Mouse (Mus musculus) G1E (cell line): ENCODE data around the gene Naaa. TPM values are rescaled to one million over a fixed set of nuclear protein-coding genes. Genes with fewer than 3 reads are reported as not detected.

Source experiments
- ATAC-seq: 2 replicates; pipeline ENCODE4 v1.8.0; 2016; ENCODE audit warnings: mild to moderate bottlenecking; ENCODE audit not compliant: insufficient number of reproducible peaks, poor library complexity, low FRiP score, severe bottlenecking; ENCODE audit errors: extremely low read depth
- DNase-seq: peaks from one replicate; pipeline ENCODE4 v3.0.0; 2012; ENCODE audit warnings: low spot score
- H3K27me3 ChIP-seq: 2 replicates; pipeline ENCODE4 v1.6.1; 2012; ENCODE audit warnings: mild to moderate bottlenecking, low read length, inconsistent platforms; ENCODE audit not compliant: insufficient read depth
- H3K36me3 ChIP-seq: replicated peaks from 2 replicates; pipeline ENCODE3; 2012; ENCODE audit warnings: mild to moderate bottlenecking, inconsistent platforms
- H3K4me1 ChIP-seq: 2 replicates; pipeline ENCODE4 v1.6.1; 2012; ENCODE audit warnings: low read depth, low read length, inconsistent platforms, mixed read lengths; ENCODE audit not compliant: insufficient read depth
- H3K4me3 ChIP-seq: 2 replicates; pipeline ENCODE4 v1.5.1; 2012; ENCODE audit warnings: low read depth, mild to moderate bottlenecking, inconsistent platforms, low read length, moderate library complexity, mixed read lengths
- H3K9me3 ChIP-seq: replicated peaks from 2 replicates; pipeline ENCODE4 v1.6.1; 2012; ENCODE audit warnings: inconsistent platforms
- CTCF ChIP-seq: IDR thresholded peaks from 2 replicates; pipeline ENCODE4 v1.5.1; 2012; ENCODE audit warnings: low read depth, low read length, inconsistent platforms, mixed read lengths
- GATA1 ChIP-seq: IDR thresholded peaks from 2 replicates; pipeline ENCODE4 v1.6.1; 2012; ENCODE audit warnings: borderline replicate concordance, low read length, inconsistent platforms, mixed read lengths
- GATA2 ChIP-seq: IDR thresholded peaks from 2 replicates; pipeline ENCODE4 v1.6.1; 2012; ENCODE audit warnings: low read depth, low read length, inconsistent platforms, borderline replicate concordance
- POLR2AphosphoS5 ChIP-seq: IDR thresholded peaks from 2 replicates; pipeline ENCODE4 v1.6.1; 2012; ENCODE audit warnings: low read depth, low read length, inconsistent platforms; ENCODE audit not compliant: insufficient replicate concordance
- TAL1 ChIP-seq: conservative IDR thresholded peaks from 2 replicates; pipeline ENCODE4 v1.6.1; 2012; ENCODE audit warnings: low read depth, low read length, inconsistent platforms, mixed read lengths
- polyA plus RNA-seq: library from polyadenylated mRNA; stranded (reverse); fragments of >175 nt; gene quantifications from 2 replicates; pipeline ENCODE4 v1.2.3, GENCODE M21; 2012
- total RNA-seq, 2 experiments: library from RNA; stranded (forward) in 1 of 2; stranded (reverse) in 1 of 2; fragments of 200-1000 nt in 1 of 2; fragments of >200 nt in 1 of 2; fragmentation: Nextera tagmentation in 1 of 2; gene quantifications; 2 replicates each; pipeline ENCODE4 v1.2.3; 2014 to 2017

Gene Naaa
- total and polyA plus RNA-seq, 3 experiments = 6.9 to 22.4 (median 15.1) TPM

GRCm38 (mm10) chr5:92263761-92264359 is 14.1 kb downstream of the Naaa start:
- TF ChIP-seq CTCF (no peak), GATA2 (no peak)
- peaks cover 6% of the 10 kb centered on the region for H3K4me1 ChIP-seq
- ATAC-seq = no peak
- H3K36me3 ChIP-seq = peaks cover 76% of the 10 kb centered on the region
- no peaks in the 10 kb centered on the region for H3K9me3 ChIP-seq
- H3K27me3 ChIP-seq = no peaks in the 10 kb centered on the region
- H3K4me3 ChIP-seq = no peak overlapping the region
- no peak for DNase-seq

DNA sequence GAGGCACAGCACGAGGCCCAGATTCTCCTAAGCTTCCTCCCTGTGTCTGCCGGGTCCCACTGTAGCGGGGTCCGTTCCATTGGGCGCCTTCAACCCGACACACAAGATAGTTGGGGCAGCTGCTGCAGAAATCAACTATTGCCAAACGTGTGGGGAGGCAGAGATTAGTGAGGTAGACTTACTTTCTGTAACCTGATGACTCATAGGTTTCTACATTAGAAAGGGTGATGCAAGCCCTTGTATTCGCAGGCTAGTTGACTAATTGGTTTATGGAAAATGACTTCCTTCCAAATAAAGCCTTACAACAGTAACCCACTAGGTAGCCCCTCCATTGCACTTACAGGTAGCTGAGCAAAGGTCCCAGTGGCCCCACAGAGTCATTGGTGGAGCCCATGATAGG is 15.3 kb downstream of the Naaa start:
- Histone ChIP-seq H3K4me1 (peaks cover 6% of the 10 kb centered on the region), H3K27me3 (no peaks in the 10 kb centered on the region), H3K36me3 (peaks cover 78% of the 10 kb centered on the region), H3K9me3 (no peaks in the 10 kb centered on the region), H3K4me3 (no peak overlapping the region)
- TF ChIP-seq GATA1 (no peak), GATA2 (no peak), CTCF (no peak)
- ATAC-seq = no peak
- DNase-seq = no peak

DNA sequence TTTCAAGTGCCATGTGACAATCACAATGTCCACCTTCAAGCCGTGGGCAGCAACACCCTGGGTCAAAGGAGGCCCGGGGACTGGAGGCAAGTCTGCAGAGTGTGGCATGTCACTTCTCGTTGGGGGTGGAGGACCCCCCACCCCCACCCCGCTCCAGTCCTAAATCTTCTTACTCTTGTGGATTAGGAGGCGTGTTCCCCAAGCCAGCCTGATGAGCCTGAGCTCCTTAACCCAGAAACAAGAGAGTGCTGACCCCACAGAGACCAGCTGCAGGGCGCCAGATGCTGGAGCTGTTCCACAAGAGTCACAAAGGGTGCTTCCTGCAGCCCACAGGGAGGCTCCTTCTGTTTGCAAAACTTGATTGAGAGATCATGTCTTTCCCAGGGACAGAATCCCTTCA is 21.8 kb downstream of the Naaa start, which contains the start of gene Ppef2:
Gene Ppef2 (minus strand): TSS at position 61 of the 400 bp plus-strand sequence.
- DNase-seq (no peak), ATAC-seq (no peak)
- no peak within 1 kb of the TSS for H3K4me3 ChIP-seq
- H3K27me3 ChIP-seq = peaks cover 3% of the 10 kb centered on the region
- TF ChIP-seq GATA1 = no peak
- peaks cover 28% of the 10 kb centered on the region for H3K36me3 ChIP-seq
- peaks cover 6% of the 10 kb centered on the region for H3K4me1 ChIP-seq
- no peaks in the 10 kb centered on the region for H3K9me3 ChIP-seq

DNA sequence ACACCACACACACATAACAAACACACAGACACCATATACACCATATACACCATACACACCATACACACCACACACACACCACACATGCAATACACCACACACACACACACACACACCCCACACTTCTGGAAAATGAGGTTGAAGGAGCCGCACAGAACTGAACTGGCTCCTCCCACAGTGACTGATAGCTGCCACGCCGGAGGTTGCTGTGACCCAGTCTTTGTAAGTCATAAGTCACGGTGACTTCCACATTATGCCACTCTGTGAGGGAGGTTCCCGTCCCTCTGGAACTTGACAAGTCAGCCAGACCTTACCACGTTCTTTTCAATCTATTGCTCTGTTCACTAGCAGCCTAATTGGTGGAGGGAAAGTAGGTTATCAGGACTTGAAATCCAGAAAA is 23.5 kb downstream of the Naaa start:
- Histone ChIP-seq H3K9me3 (no peaks in the 10 kb centered on the region), H3K27me3 (peaks cover 11% of the 10 kb centered on the region), H3K4me1 (no peaks in the 10 kb centered on the region; the same call in none of the 2 replicates), H3K36me3 (peaks cover 14% of the 10 kb centered on the region), H3K4me3 (no peak overlapping the region)
- TF ChIP-seq GATA1 (no peak), TAL1 (no peak), CTCF (no peak), GATA2 (no peak), POLR2AphosphoS5 (no peak)
- ATAC-seq (no peak), DNase-seq (no peak)

GRCm38 (mm10) chr5:92252797-92253343 is 25.1 kb downstream of the Naaa start:
- H3K4me1 ChIP-seq = peaks cover 3% of the 10 kb centered on the region; the same call in 1 of the 2 replicates
- DNase-seq = no peak
- peaks cover 21% of the 10 kb centered on the region for H3K27me3 ChIP-seq
- no peaks in the 10 kb centered on the region for H3K9me3 ChIP-seq
- ATAC-seq = no peak
- H3K36me3 ChIP-seq = peaks cover 3% of the 10 kb centered on the region
- H3K4me3 ChIP-seq = no peak overlapping the region
- TF ChIP-seq GATA2 (no peak), TAL1 (no peak), POLR2AphosphoS5 (no peak), CTCF (no peak), GATA1 (no peak)

DNA sequence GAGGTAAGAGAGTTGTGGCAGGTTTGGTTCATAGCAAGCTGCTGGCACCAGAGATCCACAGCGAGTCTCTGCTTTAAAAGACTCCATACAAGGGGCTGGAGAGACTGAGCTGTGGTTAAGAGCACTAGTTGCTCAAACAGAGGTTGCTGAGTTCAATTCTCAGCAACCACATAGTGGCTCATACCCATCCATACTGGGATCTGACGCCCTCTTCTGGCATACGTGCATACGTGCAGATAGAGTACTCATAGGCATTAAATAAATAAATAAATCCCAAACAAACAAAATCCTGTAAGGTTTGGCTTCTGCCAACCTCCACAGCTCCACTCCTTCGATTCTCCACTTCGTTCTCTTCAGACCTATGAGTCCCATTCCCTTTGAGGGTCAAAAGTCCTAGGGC is 25.9 kb downstream of the Naaa start:
- no peaks in the 10 kb centered on the region for H3K9me3 ChIP-seq
- H3K27me3 ChIP-seq = peaks cover 25% of the 10 kb centered on the region
- H3K36me3 ChIP-seq = peaks cover 3% of the 10 kb centered on the region
- TF ChIP-seq GATA2 (no peak), GATA1 (no peak), TAL1 (no peak), CTCF (no peak), POLR2AphosphoS5 (no peak)
- H3K4me1 ChIP-seq = peaks cover 4% of the 10 kb centered on the region; the same call in 1 of the 2 replicates
- ATAC-seq (no peak), DNase-seq (no peak)
- H3K4me3 ChIP-seq = no peak overlapping the region

DNA sequence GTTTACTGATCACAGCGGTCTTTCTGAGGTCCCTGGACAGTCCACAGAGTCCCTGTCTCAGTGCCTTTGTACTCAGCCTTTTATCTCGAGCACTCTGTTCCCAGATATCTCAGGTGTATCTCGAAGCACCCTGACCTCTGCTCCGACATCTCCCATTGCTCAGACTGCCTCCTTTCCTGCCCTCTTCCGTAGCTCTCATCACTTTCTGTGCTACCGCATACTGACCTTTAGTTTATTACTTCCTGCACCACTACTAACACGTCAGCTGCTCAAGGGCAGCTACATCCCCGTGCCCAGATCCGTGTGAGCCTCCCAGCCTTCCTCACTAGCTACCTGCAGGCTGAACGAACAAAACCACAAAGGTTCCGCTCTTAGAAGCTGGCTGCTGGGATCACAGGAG is 29.4 kb downstream of the Naaa start:
- H3K4me3 ChIP-seq = no peak overlapping the region
- H3K36me3 ChIP-seq = no peaks in the 10 kb centered on the region
- H3K9me3 ChIP-seq = no peaks in the 10 kb centered on the region
- TF ChIP-seq TAL1 (no peak), GATA2 (no peak), POLR2AphosphoS5 (no peak), CTCF (no peak), GATA1 (no peak)
- H3K4me1 ChIP-seq = peaks cover 13% of the 10 kb centered on the region
- peaks cover 26% of the 10 kb centered on the region for H3K27me3 ChIP-seq
- no peak for DNase-seq
- no peak for ATAC-seq
